Mouse (Mus musculus) liver, postnatal 0 days (tissue): ENCODE results near the gene Dzip1l. TPM values are rescaled to one million over a fixed set of nuclear protein-coding genes. Genes with fewer than 3 reads are reported as not detected.

Experiments
- ATAC-seq: fragments of 200-750 bp; cut with Nextera tagmentation; 2 replicates; pipeline ENCODE4 v1.8.0; 2017; ENCODE audit warnings: mild to moderate bottlenecking, moderate library complexity
- DNase-seq: peaks from one replicate; pipeline ENCODE4 v3.0.0-alpha.2; 2016
- H3K27ac ChIP-seq: fragments of 300-500 bp; sonication (generic); 2 replicates; pipeline ENCODE4 v1.5.1; 2014; ENCODE audit warnings: antibody characterized with exemption, moderate library complexity, mild to moderate bottlenecking, low read depth
- H3K27me3 ChIP-seq: fragments of 300-500 bp; sonication (generic); 2 replicates; pipeline ENCODE4 v1.6.1; 2014; ENCODE audit warnings: low read length, control low read depth, mixed read lengths; ENCODE audit not compliant: insufficient read depth
- H3K36me3 ChIP-seq: fragments of 300-500 bp; sonication (generic); replicated peaks from 2 replicates; pipeline ENCODE4 v1.6.1; 2014; ENCODE audit warnings: mild to moderate bottlenecking, control low read depth, low read length, moderate library complexity, mixed read lengths; ENCODE audit not compliant: insufficient read depth
- H3K4me1 ChIP-seq: fragments of 300-500 bp; sonication (generic); 2 replicates; pipeline ENCODE4 v1.6.1; 2014; ENCODE audit warnings: antibody characterized with exemption, mild to moderate bottlenecking, control low read depth; ENCODE audit not compliant: insufficient read depth
- H3K4me2 ChIP-seq: fragments of 300-500 bp; sonication (generic); 2 replicates; pipeline ENCODE4 v1.6.1; 2014; ENCODE audit warnings: low read depth, mild to moderate bottlenecking, low read length, moderate library complexity, mixed read lengths
- H3K4me3 ChIP-seq: fragments of 300-500 bp; sonication (generic); 2 replicates; pipeline ENCODE4 v1.5.1; 2014; ENCODE audit warnings: low read depth, low read length
- H3K9ac ChIP-seq: fragments of 300-500 bp; sonication (generic); replicated peaks from 2 replicates; pipeline ENCODE4 v1.6.1; 2014; ENCODE audit warnings: mild to moderate bottlenecking, moderate library complexity
- H3K9me3 ChIP-seq: fragments of 300-500 bp; sonication (generic); 2 replicates; pipeline ENCODE4 v1.6.1; 2016; ENCODE audit warnings: mild to moderate bottlenecking, control low read depth, low read length, mixed read lengths
- CTCF ChIP-seq: sonication (generic); IDR thresholded peaks from 2 replicates; pipeline ENCODE4 v1.5.1; 2016; ENCODE audit warnings: antibody characterized with exemption, low read depth
- EP300 ChIP-seq: IDR thresholded peaks from 2 replicates; pipeline ENCODE4 v1.6.1; 2016; ENCODE audit warnings: antibody characterized with exemption, low read depth, mild to moderate bottlenecking
- WGBS: fragments of 180-500 bp; shearing (Covaris S2); extraction: QIAGEN DNeasy Blood & Tissue Kit; methylation state at CpG from one replicate; pipeline ENCODE4 v1.1.7; 2014; ENCODE audit not compliant: insufficient replicate concordance; 5-methylcytosine and 5-hydroxymethylcytosine counted together
- polyA plus RNA-seq: library from polyadenylated mRNA; unstranded; fragments of >200 nt; fragmentation: Nextera tagmentation; extraction: Ambion mirVana; gene quantifications from 2 replicates; pipeline ENCODE4 v1.2.1, GENCODE M21; 2015

The Dzip1l gene
- polyA plus RNA-seq, 1 experiment from 2014 or later = 0.73 TPM

DNA sequence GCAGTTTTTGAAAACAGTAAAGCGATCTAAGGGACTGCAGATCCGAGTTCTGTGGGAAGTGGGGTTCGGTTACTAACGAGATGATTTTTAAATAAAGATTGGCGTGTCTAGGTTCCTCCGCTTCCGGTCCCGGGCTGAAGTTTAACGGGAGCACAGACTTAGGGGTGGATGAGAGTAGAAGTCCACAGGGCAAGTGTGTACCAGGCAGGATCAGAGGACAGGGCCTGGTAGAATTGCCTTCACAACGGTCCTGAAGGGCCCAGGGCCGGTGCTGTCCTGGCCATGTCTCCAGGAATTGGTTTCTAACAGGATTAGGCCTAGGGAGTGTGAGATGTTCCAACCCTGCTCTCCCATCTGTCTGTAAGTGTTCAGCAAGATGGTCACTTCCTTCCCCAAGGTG is 775 bp downstream of the Dzip1l start:
- 10% methylated on average over 11 of the region's 11 CpGs for WGBS
- no peak for ATAC-seq
- Histone ChIP-seq H3K27ac (no peak overlapping the region), H3K27me3 (peaks cover 12% of the 10 kb centered on the region), H3K4me3 (peak overlapping the region; percentile 32), H3K36me3 (no peaks in the 10 kb centered on the region), H3K9me3 (no peaks in the 10 kb centered on the region), H3K9ac (0 out of 2 replicates have a peak overlapping the region, but pooled peaks have one; percentile 16), H3K4me1 (peaks cover 4% of the 10 kb centered on the region; the same call in 1 of the 2 replicates), H3K4me2 (peak overlapping the region; percentile 58)
- DNase-seq = no peak
- TF ChIP-seq CTCF (no peak), EP300 (no peak)

DNA sequence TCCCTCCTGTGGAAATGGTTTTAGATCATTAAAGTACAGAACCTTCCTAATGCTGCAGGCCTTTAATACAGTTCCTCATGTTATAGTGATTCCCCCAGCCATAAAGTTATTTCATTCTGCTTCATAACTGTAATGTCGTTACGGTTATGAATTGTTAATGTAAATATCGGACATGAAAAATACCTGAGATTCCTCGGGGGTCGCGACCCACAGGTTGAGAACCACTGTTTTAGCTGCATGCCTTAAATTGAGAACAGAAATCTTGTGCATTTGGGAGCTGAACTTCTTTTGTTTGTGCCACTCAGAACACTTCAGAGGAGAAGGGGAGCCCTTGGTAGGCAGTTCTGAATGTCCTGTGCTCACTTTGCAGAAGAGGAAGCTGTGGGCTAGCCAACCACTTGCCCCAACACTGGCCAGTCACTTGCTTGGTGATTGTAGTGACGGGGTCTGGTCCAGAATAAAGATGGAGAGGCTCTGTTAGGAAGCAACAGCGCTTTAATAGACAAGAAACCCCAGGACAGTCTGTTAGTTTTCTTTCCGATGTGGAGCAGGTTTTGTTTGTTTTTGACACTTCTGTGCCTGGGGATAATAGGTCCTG is 1.3 kb downstream of the Dzip1l start:
- TF ChIP-seq EP300 = no peak
- TF ChIP-seq CTCF = no peak
- Histone ChIP-seq H3K4me1 (peaks cover 4% of the 10 kb centered on the region; the same call in 1 of the 2 replicates), H3K27ac (no peak overlapping the region), H3K27me3 (peaks cover 12% of the 10 kb centered on the region), H3K9ac (no peak overlapping the region), H3K9me3 (no peaks in the 10 kb centered on the region), H3K36me3 (no peaks in the 10 kb centered on the region), H3K4me2 (peak overlapping the region; percentile 58; the same call in 1 of the 2 replicates), H3K4me3 (no peak overlapping the region)
- WGBS = 61% methylated on average over 9 of the region's 9 CpGs
- DNase-seq = no peak
- ATAC-seq = no peak

- ATAC-seq = no peak
- no peak for TF ChIP-seq EP300
- TF ChIP-seq CTCF = no peak
- no peak overlapping the region for H3K27ac ChIP-seq
These were observed 2.5 kb downstream of the Dzip1l start for GRCm38 (mm10) chr9:99631781-99632180.

GRCm38 (mm10) chr9:99632264-99632663 is 3.0 kb downstream of the Dzip1l start:
- peaks cover 4% of the 10 kb centered on the region; the same call in 1 of the 2 replicates for H3K4me1 ChIP-seq
- H3K9ac ChIP-seq = no peak overlapping the region
- no peaks in the 10 kb centered on the region for H3K36me3 ChIP-seq
- H3K27ac ChIP-seq = no peak overlapping the region
- H3K4me3 ChIP-seq = no peak overlapping the region
- H3K27me3 ChIP-seq = peaks cover 12% of the 10 kb centered on the region
- H3K4me2 ChIP-seq = no peak overlapping the region
- no peak for DNase-seq
- H3K9me3 ChIP-seq = no peaks in the 10 kb centered on the region
- WGBS = 61% methylated on average over 8 of the region's 8 CpGs
- TF ChIP-seq EP300 (no peak), CTCF (no peak)
- no peak for ATAC-seq

More at GRCm38 (mm10) chr9:99631781-99632180, 2.5 kb downstream of the Dzip1l start:
- DNase-seq = no peak
- H3K4me1 ChIP-seq = peaks cover 4% of the 10 kb centered on the region; the same call in 1 of the 2 replicates
- peaks cover 12% of the 10 kb centered on the region for H3K27me3 ChIP-seq
- H3K9me3 ChIP-seq = no peaks in the 10 kb centered on the region
- H3K4me3 ChIP-seq = no peak overlapping the region
- no peak overlapping the region for H3K9ac ChIP-seq
- WGBS = 50% methylated on average over 2 of the region's 2 CpGs
- no peak overlapping the region for H3K4me2 ChIP-seq
- H3K36me3 ChIP-seq = no peaks in the 10 kb centered on the region

- Histone ChIP-seq H3K36me3 (no peaks in the 10 kb centered on the region), H3K9me3 (no peaks in the 10 kb centered on the region), H3K27me3 (no peaks in the 10 kb centered on the region), H3K4me3 (no peak overlapping the region), H3K27ac (no peak overlapping the region), H3K4me1 (no peaks in the 10 kb centered on the region), H3K4me2 (no peak overlapping the region), H3K9ac (no peak overlapping the region)
- WGBS = 73% methylated on average over 1 of the region's 1 CpGs
- no peak for TF ChIP-seq EP300
- no peak for TF ChIP-seq CTCF
- ATAC-seq (no peak), DNase-seq (no peak)
These were observed 7.5 kb downstream of the Dzip1l start for GRCm38 (mm10) chr9:99636776-99637175.

GRCm38 (mm10) chr9:99637227-99637626 is 7.9 kb downstream of the Dzip1l start:
- Histone ChIP-seq H3K9ac (no peak overlapping the region), H3K4me2 (no peak overlapping the region), H3K27ac (no peak overlapping the region), H3K9me3 (no peaks in the 10 kb centered on the region), H3K4me1 (no peaks in the 10 kb centered on the region), H3K27me3 (no peaks in the 10 kb centered on the region), H3K4me3 (no peak overlapping the region), H3K36me3 (no peaks in the 10 kb centered on the region)
- no peak for TF ChIP-seq CTCF
- no peak for TF ChIP-seq EP300
- no peak for DNase-seq
- no peak for ATAC-seq
- 91% methylated on average over 17 of the region's 17 CpGs for WGBS

GRCm38 (mm10) chr9:99637736-99638135 is 8.4 kb downstream of the Dzip1l start:
- 86% methylated on average over 13 of the region's 13 CpGs for WGBS
- no peak overlapping the region for H3K4me2 ChIP-seq
- TF ChIP-seq CTCF = no peak
- no peak for TF ChIP-seq EP300
- no peaks in the 10 kb centered on the region for H3K9me3 ChIP-seq
- H3K27me3 ChIP-seq = no peaks in the 10 kb centered on the region
- DNase-seq (no peak), ATAC-seq (no peak)
- no peaks in the 10 kb centered on the region for H3K36me3 ChIP-seq
- no peak overlapping the region for H3K4me3 ChIP-seq
- no peak overlapping the region for H3K9ac ChIP-seq
- H3K27ac ChIP-seq = no peak overlapping the region
- H3K4me1 ChIP-seq = no peaks in the 10 kb centered on the region
